Mouse (Mus musculus): ENCODE data around the gene Iqcn.

Iqcn gene

DNA sequence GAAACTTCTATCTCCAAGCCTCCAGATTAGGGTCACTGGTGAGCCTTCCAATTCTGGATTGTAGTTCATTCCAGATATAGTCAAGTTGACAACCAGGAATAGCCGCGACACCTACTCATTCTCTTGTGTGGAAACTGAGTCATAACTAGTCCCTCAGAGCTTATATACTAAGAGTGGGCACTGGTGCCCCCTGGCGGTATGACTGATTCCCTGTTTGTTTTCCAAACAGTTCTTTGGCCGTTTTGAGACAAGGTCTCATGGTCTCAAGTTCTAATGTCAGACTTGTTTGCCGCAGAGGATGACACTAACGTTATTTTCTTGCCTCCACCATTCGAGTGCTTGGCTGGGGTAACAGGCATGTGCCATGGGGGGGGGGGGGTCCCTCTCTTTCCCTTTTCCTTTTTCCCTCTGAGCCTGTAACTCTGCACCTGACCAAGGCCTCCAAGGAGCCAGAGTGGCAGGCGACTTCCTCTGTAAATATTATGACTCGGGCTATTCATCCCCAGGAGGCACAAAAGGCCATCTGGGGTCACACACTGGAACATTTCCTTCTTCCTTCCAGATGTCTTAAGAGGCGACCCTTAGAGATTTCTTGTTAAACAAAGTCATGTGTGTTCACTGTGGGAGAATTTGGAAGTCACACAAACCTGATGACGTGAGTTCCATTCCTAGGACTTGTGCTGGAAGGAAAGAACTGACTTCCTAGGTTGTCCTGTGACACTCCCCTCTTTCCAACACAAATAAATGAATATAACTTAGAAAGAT, 48.9 kb downstream of the Iqcn start:
- DNase-seq (ENCODE audit: extremely low read depth, insufficient read length, low spot score): no peak

DNA sequence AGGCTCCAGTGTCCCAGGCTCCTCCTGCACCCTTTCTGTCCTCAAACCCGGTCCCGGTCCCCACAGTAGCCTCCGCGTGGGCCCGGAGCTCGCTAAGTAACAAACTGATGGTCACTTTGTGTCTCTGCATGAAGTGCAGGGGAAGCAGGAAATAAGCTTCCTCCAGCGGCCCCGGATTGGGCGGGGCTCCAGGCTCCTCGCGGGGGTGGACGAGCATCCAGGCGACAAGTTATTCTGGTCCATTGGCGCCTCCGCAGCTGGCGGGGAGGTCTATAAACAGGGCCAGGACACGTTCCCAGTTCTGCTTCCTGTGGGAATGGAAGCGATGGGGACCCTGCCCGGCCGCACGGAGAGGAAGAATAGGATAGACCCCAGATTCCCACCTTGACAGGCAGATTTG, 49.9 kb downstream of the Iqcn start:
- DNase-seq (ENCODE audit: extremely low read depth, insufficient read length, low spot score): peak; percentile 80

GRCm38 (mm10) chr8:70754043-70754870, 51.0 kb downstream of the Iqcn start, which contains the start of gene Rab3a:
TSS of gene Rab3a (plus strand) at chr8:70754679.
- DNase-seq (ENCODE audit: extremely low read depth, insufficient read length, low spot score): peak; percentile 96

GRCm38 (mm10) chr8:70754871-70755660, 51.8 kb downstream of the Iqcn start:
- DNase-seq (ENCODE audit: extremely low read depth, insufficient read length, low spot score): peak; percentile 81

DNA sequence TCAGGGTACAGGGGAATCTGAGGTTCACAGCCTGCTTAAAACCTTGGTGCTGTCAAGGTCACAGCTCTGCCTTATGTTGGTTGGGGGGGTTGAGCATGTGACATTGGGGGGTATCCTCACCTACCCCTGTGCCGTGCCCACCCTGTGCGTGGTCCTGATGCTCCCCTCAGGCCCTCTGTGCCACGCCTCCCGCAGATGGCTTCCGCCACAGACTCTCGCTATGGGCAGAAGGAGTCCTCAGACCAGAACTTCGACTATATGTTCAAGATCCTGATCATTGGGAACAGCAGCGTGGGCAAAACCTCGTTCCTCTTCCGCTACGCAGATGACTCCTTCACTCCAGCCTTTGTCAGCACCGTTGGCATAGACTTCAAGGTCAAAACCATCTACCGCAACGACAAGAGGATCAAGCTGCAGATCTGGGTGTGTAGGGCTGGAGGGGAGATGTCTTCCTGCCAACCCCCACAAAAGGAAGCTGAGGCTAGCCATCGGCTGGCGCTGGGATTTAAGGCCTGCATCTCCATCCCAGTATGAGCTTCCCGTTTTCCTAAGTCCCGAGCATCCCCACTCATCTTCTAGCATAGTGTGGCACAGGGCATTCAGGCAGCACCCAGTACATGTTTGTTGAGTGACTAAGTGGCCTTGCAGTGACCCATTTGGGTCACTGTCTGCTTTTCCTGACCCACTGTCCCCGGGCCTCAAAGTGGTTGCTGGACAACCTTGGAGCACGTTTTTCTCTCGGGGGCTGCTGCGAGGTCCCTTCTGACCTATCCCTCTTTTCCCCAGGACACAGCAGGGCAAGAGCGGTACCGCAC, 52.6 kb downstream of the Iqcn start:
- DNase-seq (ENCODE audit: extremely low read depth, insufficient read length, low spot score): no peak

DNA sequence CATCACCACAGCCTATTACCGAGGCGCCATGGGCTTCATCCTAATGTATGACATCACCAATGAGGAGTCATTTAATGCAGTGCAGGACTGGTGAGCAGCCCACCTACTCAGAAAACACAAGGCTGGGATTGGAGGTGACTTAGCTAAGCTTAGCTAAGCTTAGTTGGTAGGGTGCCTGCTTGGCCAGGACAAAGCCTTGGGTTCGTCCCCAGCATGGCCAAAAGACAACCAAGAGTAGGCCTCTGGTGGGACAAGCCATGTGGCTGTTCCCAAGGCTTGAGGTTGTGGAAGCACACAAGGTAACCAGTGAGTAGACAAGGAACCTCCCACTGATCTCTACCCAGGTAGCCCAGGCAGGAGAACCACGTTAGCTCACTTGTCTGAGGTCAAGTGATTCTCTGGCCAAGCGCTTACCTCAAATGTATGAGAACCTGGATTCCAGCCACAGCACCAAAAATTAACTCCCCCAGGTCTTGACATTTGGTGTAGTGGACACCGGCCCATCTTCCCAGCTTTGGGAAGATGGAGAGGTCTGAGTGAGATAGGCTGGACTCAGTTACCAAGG, 53.3 kb downstream of the Iqcn start:
- DNase-seq (ENCODE audit: extremely low read depth, insufficient read length, low spot score): no peak

- no peak for DNase-seq (ENCODE audit: extremely low read depth, insufficient read length, low spot score)
Observed at GRCm38 (mm10) chr8:70757523-70758307, 54.5 kb downstream of the Iqcn start.

GRCm38 (mm10) chr8:70758308-70758615, 55.0 kb downstream of the Iqcn start:
- DNase-seq (ENCODE audit: extremely low read depth, insufficient read length, low spot score): no peak

DNA sequence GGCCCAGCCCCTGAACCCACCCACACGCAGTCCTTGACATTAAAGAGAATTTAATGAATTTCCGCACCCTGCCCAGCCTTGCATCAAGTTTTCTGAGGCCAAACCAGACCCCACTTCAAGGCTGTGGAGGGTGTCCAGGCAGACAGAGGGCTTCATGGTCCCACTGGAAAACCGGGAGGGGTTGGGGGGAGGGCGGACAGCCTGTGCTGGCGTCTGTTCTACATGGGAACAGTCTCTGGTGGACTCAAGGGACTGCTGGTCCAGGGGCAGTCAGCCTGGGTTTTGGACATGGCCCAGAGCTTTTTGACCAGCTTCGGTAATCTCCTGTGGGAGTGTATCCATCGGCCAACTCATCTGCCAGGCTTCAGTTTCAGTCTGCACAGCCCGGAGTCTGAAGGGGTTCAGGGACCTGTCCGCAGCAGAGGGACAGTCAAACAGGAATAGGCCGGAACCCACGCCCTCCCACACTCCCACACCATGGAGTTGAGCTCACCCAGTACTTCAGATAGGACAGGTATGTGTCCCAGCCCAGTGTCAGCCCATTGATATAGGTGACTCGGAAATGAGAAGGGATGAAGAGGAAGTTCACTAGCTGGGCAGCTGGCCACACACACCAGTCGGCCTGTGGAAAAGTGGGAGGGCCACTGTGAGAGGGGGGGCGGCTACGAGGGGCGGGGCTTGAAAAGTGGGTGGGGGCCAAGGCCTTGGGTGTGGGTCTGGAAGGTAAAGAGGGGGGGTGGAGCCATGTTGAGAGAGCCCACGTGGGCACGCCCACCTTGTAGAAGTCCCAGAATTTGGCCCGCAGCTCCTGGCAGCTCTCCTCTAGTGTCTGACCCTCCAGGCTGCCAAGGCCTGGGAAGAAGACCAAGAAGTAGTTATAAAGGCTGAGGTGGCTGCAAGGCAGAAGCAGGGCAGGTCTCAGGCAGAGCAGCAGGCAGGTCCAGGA, 55.6 kb downstream of the Iqcn start:
- peak; percentile 74 for DNase-seq (ENCODE audit: extremely low read depth, insufficient read length, low spot score)

DNA sequence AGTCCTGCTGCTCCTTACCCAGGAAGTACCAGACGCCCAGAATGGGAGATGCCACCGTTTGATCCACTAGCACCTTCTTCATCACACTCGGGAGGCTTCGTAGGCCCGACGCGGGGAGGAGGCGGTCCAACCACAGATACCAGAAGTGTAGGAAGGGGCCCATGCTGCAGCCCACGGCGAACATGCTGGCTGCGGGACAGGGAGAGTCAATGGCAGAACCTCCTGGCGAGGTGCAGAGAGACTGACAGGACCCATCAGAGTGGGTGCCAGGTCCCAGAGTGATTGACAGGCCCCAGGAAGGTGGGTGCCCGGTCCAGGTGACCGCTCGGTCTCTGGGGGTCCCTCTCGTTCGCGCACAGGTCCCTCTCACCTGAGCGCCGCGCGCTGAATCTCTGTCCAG, 57.1 kb downstream of the Iqcn start:
- DNase-seq (ENCODE audit: extremely low read depth, insufficient read length, low spot score): no peak

GRCm38 (mm10) chr8:70760775-70761406, 57.6 kb downstream of the Iqcn start, which contains the start of gene Mpv17l2:
TSS of gene Mpv17l2 (minus strand) at chr8:70760946.
- DNase-seq (ENCODE audit: extremely low read depth, insufficient read length, low spot score): peak; percentile 96

DNA sequence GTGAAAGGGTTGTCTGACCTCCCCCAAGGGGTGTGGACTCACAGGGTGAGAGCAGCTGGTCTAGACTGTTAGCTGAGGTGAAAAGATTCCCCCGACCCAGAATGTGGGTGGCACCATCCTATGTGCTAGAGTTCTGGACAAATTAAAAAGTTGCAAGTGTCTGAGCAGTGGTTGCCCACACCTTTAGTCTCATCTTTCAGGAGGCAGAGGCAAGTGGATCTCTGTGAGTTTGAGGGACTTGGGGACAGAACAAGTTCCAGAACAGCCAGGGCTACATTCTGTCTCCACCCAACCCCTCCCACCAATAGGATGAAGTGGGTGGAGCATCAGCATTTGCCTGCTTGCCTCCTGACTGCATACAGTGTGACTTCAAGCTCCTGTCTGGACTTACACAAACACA, 58.9 kb downstream of the Iqcn start:
- no peak for DNase-seq (ENCODE audit: extremely low read depth, insufficient read length, low spot score)

- DNase-seq (ENCODE audit: extremely low read depth, insufficient read length, low spot score): no peak
Observed at GRCm38 (mm10) chr8:70763354-70763753, 60.1 kb downstream of the Iqcn start.

- no peak for DNase-seq (ENCODE audit: extremely low read depth, insufficient read length, low spot score)
Observed at GRCm38 (mm10) chr8:70764026-70764425, 60.8 kb downstream of the Iqcn start.

DNA sequence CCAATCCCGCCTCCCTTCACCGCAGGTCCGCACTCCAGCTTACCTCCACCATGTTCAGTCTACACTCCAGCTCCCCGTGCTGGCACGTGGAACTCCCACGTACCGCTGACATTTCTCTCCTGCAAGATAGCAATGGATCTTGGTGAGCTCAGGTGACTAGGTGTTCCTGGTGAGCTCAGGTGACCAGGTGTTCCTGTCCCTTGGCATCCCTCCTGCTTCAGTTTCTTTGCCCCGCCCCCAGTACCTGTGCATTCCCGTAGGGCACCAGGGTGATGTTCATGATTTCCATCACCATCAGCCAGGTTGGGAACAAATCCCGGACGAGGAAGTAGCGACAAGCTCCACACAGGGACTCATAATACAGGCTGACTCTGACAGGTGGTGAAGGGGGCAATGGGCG, 61.4 kb downstream of the Iqcn start:
- no peak for DNase-seq (ENCODE audit: extremely low read depth, insufficient read length, low spot score)

GRCm38 (mm10) chr8:70765329-70765728, 62.1 kb downstream of the Iqcn start:
- no peak for DNase-seq (ENCODE audit: extremely low read depth, insufficient read length, low spot score)

- peak; percentile 71 for DNase-seq (ENCODE audit: extremely low read depth, insufficient read length, low spot score)
Observed at GRCm38 (mm10) chr8:70765838-70766570, 62.7 kb downstream of the Iqcn start.
